Mouse (Mus musculus) midbrain, embryonic 10.5 days (tissue): ENCODE results near the gene Cnnm3. TPM values are rescaled to one million over a fixed set of nuclear protein-coding genes. Genes with fewer than 3 reads are reported as not detected.

Source experiments
- DNase-seq: peaks from one replicate; pipeline ENCODE4 v3.0.0-alpha.2; 2017; ENCODE audit warnings: low spot score
- H3K27ac ChIP-seq: fragments of 300-500 bp; sonication (generic); replicated peaks from 2 replicates; pipeline ENCODE4 v1.5.1; 2016; ENCODE audit warnings: mild to moderate bottlenecking
- H3K27me3 ChIP-seq: fragments of 300-500 bp; sonication (generic); 2 replicates; pipeline ENCODE4 v1.6.1; 2016; ENCODE audit warnings: low read depth, mild to moderate bottlenecking; ENCODE audit not compliant: poor library complexity, severe bottlenecking
- H3K36me3 ChIP-seq: fragments of 300-500 bp; sonication (generic); 2 replicates; pipeline ENCODE4 v1.6.1; 2016; ENCODE audit warnings: mild to moderate bottlenecking, moderate library complexity
- H3K4me1 ChIP-seq: fragments of 300-500 bp; sonication (generic); 2 replicates; pipeline ENCODE4 v1.6.1; 2016
- H3K4me3 ChIP-seq: fragments of 300-500 bp; sonication (generic); 2 replicates; pipeline ENCODE4 v1.5.1; 2016; ENCODE audit warnings: mild to moderate bottlenecking, moderate library complexity
- H3K9me3 ChIP-seq: fragments of 300-500 bp; sonication (generic); replicated peaks from 2 replicates; pipeline ENCODE4 v1.6.1; 2016; ENCODE audit warnings: mild to moderate bottlenecking
- WGBS: fragments of 180-500 bp; shearing (Covaris S2); methylation state at CpG from one replicate; pipeline ENCODE4 v1.1.7; 2016; 5-methylcytosine and 5-hydroxymethylcytosine counted together
- polyA plus RNA-seq: library from polyadenylated mRNA; unstranded; fragments of >200 nt; fragmentation: Nextera tagmentation; extraction: Ambion mirVana; gene quantifications from 2 replicates; pipeline ENCODE4 v1.2.1, GENCODE M21; 2016

The Cnnm3 gene
- polyA plus RNA-seq, 1 experiment from 2014 or later = 2.6 TPM

DNA sequence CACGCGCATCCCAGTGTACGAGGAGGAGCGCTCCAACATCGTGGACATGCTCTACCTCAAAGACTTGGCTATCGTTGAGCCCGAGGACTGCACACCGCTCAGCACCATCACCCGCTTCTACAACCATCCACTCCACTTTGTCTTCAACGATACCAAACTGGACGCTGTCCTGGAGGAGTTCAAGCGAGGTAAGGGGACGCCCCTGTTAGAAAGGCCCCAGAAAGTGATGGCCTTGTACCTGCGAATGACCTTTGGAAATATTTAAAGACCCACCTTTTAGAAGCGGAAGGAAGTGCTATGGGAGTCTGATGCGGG, 1.3 kb downstream of the Cnnm3 start:
- H3K9me3 ChIP-seq = no peaks in the 10 kb centered on the region
- H3K4me3 ChIP-seq = peak overlapping the region; percentile 97
- no peak for DNase-seq
- H3K36me3 ChIP-seq = peaks cover 37% of the 10 kb centered on the region
- H3K27me3 ChIP-seq = no peaks in the 10 kb centered on the region
- peak overlapping the region; percentile 94 for H3K27ac ChIP-seq
- peaks cover 31% of the 10 kb centered on the region for H3K4me1 ChIP-seq
- under 1% methylated on average over 16 of the region's 16 CpGs for WGBS

GRCm38 (mm10) chr1:36513310-36513709, 1.6 kb downstream of the Cnnm3 start:
- H3K9me3 ChIP-seq = no peaks in the 10 kb centered on the region
- WGBS = 9% methylated on average over 1 of the region's 1 CpGs
- H3K27ac ChIP-seq = peak overlapping the region; percentile 94
- H3K4me1 ChIP-seq = peaks cover 31% of the 10 kb centered on the region
- no peaks in the 10 kb centered on the region for H3K27me3 ChIP-seq
- H3K4me3 ChIP-seq = peak overlapping the region; percentile 97
- peaks cover 41% of the 10 kb centered on the region for H3K36me3 ChIP-seq
- no peak for DNase-seq

DNA sequence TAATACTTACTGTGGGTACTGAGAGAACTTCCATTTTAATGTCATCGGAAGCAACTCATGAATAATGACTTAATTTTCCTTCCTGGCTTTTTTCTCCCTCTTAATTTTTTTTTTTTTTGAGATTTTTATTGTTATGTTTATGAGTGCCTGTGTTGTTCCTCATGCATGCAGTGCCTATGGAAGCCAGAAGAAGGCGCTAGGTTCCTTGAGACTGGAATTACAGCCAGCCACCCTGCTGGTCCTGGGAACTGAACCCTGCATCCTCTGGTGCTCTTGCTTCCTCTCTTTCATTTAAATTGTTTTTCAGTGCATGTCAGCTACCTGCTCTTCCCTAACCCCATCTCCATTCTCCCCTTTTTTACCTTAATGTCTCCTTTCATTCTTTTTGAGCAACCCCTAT, 2.1 kb downstream of the Cnnm3 start:
- H3K9me3 ChIP-seq = no peaks in the 10 kb centered on the region
- H3K4me1 ChIP-seq = peaks cover 31% of the 10 kb centered on the region
- peaks cover 45% of the 10 kb centered on the region for H3K36me3 ChIP-seq
- DNase-seq = peak; percentile 35
- H3K27me3 ChIP-seq = no peaks in the 10 kb centered on the region
- H3K27ac ChIP-seq = no peak overlapping the region
- WGBS = 43% methylated on average over 2 of the region's 2 CpGs
- peak overlapping the region; percentile 97 for H3K4me3 ChIP-seq

DNA sequence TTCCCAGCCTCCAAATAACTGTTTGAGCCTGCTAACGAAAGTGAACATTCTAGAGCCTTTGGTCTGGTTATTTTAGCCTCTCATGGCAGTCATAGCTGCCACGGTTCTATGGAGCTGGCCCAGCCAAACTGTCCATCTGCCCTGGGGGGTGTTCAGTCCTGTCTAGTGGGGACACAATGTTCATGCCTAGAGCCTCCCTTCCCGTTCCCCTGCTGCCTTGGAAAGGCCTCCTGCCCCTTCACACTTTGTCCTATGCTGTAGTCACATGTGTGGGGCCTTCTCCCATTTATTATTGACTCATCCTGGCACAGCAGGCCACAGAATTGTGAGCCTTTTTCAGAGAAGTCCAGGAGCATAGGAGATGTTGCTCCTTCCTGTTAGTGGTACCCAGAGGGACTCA, 6.6 kb downstream of the Cnnm3 start:
- Histone ChIP-seq H3K36me3 (peaks cover 90% of the 10 kb centered on the region), H3K27me3 (no peaks in the 10 kb centered on the region), H3K4me1 (peaks cover 22% of the 10 kb centered on the region), H3K9me3 (no peaks in the 10 kb centered on the region), H3K27ac (no peak overlapping the region), H3K4me3 (no peak overlapping the region)
- WGBS = 88% methylated on average over 3 of the region's 3 CpGs
- DNase-seq = no peak

- H3K27me3 ChIP-seq = no peaks in the 10 kb centered on the region
- no peak overlapping the region for H3K4me3 ChIP-seq
- DNase-seq = no peak
- H3K9me3 ChIP-seq = no peaks in the 10 kb centered on the region
- H3K27ac ChIP-seq = no peak overlapping the region
- H3K4me1 ChIP-seq = peaks cover 9% of the 10 kb centered on the region
- peaks cover 96% of the 10 kb centered on the region for H3K36me3 ChIP-seq
- WGBS = 89% methylated on average over 11 of the region's 11 CpGs
Observed at GRCm38 (mm10) chr1:36519626-36520025, 8.0 kb downstream of the Cnnm3 start.

DNA sequence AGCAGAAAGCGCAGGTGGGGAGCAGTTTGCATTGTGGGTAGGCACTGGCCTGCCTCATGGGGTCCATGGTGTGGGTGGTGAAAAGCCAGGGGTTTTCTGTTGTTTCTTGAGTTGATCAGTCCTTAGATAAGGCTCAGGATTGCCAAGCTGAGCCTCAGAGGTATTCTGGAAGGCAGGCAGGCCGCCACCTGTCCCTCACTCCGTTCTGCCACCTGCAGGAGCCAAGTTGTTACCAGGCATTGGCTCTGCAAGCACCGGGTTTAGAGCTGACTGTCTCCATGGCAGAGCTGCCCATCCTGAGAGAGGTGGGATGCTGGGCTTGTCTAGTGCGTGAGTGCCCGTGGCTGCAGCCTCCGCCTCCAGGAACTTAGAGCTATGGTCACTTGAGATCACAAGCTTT, 10.5 kb downstream of the Cnnm3 start:
- Histone ChIP-seq H3K4me1 (no peaks in the 10 kb centered on the region), H3K4me3 (no peak overlapping the region), H3K27me3 (no peaks in the 10 kb centered on the region), H3K36me3 (peaks cover 99% of the 10 kb centered on the region), H3K27ac (no peak overlapping the region), H3K9me3 (no peaks in the 10 kb centered on the region)
- 90% methylated on average over 7 of the region's 7 CpGs for WGBS
- no peak for DNase-seq

DNA sequence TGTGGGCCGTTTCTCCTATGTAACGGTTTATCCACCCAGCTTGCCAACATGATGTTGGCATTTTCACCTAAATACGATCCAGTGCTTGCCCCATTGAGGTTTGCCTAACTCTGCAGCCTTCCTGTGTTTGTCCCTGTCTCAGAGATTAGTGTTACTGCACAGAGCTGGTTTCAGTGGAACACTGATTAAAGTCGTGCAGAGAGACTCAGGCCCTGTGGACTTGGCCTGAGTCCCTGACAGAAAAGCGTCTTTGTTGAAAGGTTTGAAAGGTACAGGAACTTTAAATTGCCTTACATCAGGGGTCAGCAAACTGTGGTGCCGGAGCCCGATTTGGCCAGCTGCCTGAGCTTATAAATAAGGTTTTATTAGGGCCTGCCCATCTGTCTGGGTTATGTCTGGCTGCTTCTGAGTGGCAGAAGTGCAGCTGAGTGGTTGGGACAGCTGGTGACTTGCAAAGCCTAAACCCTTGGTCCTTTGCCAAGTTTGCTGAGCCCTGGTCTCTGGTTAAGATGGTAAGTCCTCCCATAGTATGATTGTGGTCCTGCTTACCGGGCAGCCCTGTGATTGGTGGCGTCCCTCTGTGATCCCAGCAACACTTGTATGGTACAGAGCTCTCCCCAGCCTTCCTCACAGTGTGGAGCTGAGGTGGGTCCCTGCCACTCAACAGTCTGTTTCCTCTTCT, 11.8 kb downstream of the Cnnm3 start:
- no peaks in the 10 kb centered on the region for H3K27me3 ChIP-seq
- H3K9me3 ChIP-seq = no peaks in the 10 kb centered on the region
- H3K27ac ChIP-seq = no peak overlapping the region
- H3K4me1 ChIP-seq = peaks cover 4% of the 10 kb centered on the region; the same call in 1 of the 2 replicates
- DNase-seq = no peak
- WGBS = 92% methylated on average over 9 of the region's 9 CpGs
- peaks cover 89% of the 10 kb centered on the region for H3K36me3 ChIP-seq
- no peak overlapping the region for H3K4me3 ChIP-seq

GRCm38 (mm10) chr1:36524058-36524457, 12.4 kb downstream of the Cnnm3 start:
- H3K27ac ChIP-seq = no peak overlapping the region
- H3K9me3 ChIP-seq = no peaks in the 10 kb centered on the region
- H3K36me3 ChIP-seq = peaks cover 83% of the 10 kb centered on the region
- no peak overlapping the region for H3K4me3 ChIP-seq
- WGBS = 95% methylated on average over 5 of the region's 5 CpGs
- no peak for DNase-seq
- peaks cover 5% of the 10 kb centered on the region; the same call in 1 of the 2 replicates for H3K4me1 ChIP-seq
- no peaks in the 10 kb centered on the region for H3K27me3 ChIP-seq

DNA sequence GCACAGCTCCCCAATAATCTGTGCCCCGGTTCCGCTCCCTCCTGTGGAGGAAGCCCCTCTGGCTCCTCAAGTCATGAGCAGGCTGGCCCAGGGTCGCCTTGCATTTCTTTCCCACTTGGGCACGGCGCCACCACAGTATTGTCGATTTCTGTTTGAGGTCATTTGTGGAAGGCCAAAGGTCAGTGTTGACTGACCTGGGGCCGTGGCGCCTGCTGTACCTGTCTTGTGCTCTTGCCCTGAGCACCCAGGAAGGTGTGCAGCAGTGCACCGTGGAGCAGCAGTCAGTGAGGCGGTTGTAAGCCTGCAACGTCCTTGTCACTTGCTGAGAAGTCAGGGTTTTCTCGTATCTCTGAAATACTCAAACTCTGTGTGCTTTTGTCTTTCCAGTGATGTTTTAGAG, 14.1 kb downstream of the Cnnm3 start:
- 93% methylated on average over 12 of the region's 12 CpGs for WGBS

DNA sequence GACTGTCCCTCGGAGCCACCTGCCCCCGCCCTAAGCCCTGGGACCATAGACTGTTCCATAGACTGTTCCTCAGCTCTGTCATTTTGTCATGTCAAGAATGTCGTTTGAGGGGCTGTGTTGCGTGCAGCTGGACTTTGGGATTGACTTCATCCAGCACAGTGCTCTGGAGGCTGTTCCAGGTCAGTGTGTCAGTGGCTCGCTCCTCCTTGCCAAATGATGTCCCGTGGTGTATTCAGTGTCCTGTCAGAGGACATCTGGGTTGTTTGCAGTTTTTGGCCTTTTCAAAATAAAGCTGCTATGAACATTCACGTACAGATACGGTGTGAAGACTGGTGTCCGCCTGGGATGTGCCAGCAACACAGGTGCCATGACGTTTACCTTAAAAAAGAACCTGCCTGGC, 15.2 kb downstream of the Cnnm3 start:
- DNase-seq = no peak
- H3K9me3 ChIP-seq = no peaks in the 10 kb centered on the region
- H3K4me1 ChIP-seq = peaks cover 5% of the 10 kb centered on the region; the same call in 1 of the 2 replicates
- no peak overlapping the region for H3K4me3 ChIP-seq
- no peaks in the 10 kb centered on the region for H3K27me3 ChIP-seq
- H3K36me3 ChIP-seq = peaks cover 69% of the 10 kb centered on the region
- 93% methylated on average over 10 of the region's 10 CpGs for WGBS
- H3K27ac ChIP-seq = no peak overlapping the region

More for the DNA sequence above, 14.1 kb downstream of the Cnnm3 start:
- H3K27ac ChIP-seq = no peak overlapping the region
- no peaks in the 10 kb centered on the region for H3K9me3 ChIP-seq
- H3K36me3 ChIP-seq = peaks cover 72% of the 10 kb centered on the region
- peaks cover 5% of the 10 kb centered on the region; the same call in 1 of the 2 replicates for H3K4me1 ChIP-seq
- H3K27me3 ChIP-seq = no peaks in the 10 kb centered on the region
- no peak overlapping the region for H3K4me3 ChIP-seq
- DNase-seq = no peak

- peaks cover 58% of the 10 kb centered on the region for H3K36me3 ChIP-seq
- H3K27ac ChIP-seq = no peak overlapping the region
- H3K4me1 ChIP-seq = peaks cover 5% of the 10 kb centered on the region; the same call in 1 of the 2 replicates
Observed at GRCm38 (mm10) chr1:36528351-36528750, 16.7 kb downstream of the Cnnm3 start.

GRCm38 (mm10) chr1:36529274-36529673, 17.6 kb downstream of the Cnnm3 start:
- Histone ChIP-seq H3K4me1 (peaks cover 5% of the 10 kb centered on the region; the same call in 1 of the 2 replicates), H3K9me3 (no peaks in the 10 kb centered on the region), H3K27ac (no peak overlapping the region), H3K27me3 (no peaks in the 10 kb centered on the region), H3K36me3 (peaks cover 49% of the 10 kb centered on the region), H3K4me3 (no peak overlapping the region)
- 90% methylated on average over 4 of the region's 4 CpGs for whole genome bisulfite sequencing
- no peak for DNase-seq

More at GRCm38 (mm10) chr1:36528351-36528750, 16.7 kb downstream of the Cnnm3 start:
- 61% methylated on average over 1 of the region's 1 CpGs for WGBS
- H3K9me3 ChIP-seq = no peaks in the 10 kb centered on the region
- no peaks in the 10 kb centered on the region for H3K27me3 ChIP-seq
- no peak overlapping the region for H3K4me3 ChIP-seq
- DNase-seq = no peak

DNA sequence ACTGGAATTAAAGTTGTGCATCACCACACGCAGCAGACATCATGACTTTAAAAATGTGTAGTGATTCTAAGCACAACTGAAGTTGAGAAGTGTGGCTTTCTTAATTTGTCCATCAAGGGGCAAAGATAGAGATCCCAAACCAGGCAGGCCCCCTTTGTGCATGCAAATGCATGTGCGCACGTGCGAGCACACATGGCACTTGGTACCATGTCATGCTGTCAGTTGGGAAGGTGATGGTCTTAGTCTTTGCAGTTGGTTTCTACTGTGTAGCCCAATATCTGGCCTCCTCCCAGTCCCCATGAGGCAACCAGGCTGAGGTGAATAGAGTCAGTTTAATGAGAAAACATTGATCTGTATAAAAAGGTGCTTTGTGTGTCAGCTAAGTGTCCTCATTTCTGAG, 18.2 kb downstream of the Cnnm3 start:
- WGBS = 92% methylated on average over 4 of the region's 4 CpGs
- Histone ChIP-seq H3K9me3 (no peaks in the 10 kb centered on the region), H3K27me3 (no peaks in the 10 kb centered on the region), H3K27ac (no peak overlapping the region), H3K4me1 (peaks cover 5% of the 10 kb centered on the region; the same call in 1 of the 2 replicates), H3K36me3 (peaks cover 43% of the 10 kb centered on the region), H3K4me3 (no peak overlapping the region)
- no peak for DNase-seq
